Mouse (Mus musculus): Measurements from ENCODE around the gene Ovol3. TPM values are rescaled to one million over a fixed set of nuclear protein-coding genes. Genes with fewer than 3 reads are reported as not detected.
"Not testable (repeated sequence)": the region's sequence is repeated elsewhere in the genome, so short reads cannot be mapped to it uniquely, and the experiment has no call there.

Ovol3 gene
- polyA plus RNA-seq, 1 experiment from 2014 or later = not detected

DNA sequence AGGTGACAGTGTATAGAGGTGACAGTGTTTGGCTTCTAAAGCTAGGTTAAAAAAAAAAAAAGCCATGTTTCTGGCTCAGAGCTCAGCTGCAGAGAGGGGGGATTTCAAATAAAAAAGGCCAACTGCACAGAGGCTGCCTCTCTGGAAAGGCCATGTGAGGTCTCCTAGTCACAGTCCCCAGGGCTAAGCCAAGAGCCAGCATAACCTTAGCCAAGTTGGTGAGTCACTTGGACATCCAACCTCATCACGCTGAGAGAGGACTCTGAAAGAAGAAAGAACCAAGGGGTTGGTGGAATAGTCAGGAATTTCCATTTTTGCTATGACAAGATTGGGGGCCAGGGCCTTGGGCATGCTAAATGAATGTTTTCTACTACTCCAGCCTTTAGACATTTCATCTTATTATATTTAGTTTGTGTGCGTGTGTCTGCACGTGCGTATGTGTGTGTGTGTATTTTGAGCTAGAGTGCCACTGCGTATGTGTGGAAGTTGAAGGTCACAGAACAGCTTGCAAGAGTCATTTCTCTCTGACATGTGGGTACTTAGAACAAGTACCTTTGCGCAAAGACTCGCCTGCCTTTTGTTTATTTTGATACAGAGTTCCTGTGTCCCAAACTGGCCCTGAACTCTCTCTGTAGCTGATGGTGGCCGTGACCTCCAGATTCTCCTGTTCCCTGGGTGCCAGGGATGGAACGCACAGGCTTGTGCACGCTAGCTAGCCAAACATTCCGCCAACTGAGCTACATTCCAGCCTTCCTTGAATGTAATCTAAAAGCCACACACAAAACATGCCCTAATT, 32.4 kb downstream of the Ovol3 start:
- Histone ChIP-seq H3K27me3 (ENCODE audit: control insufficient read depth, insufficient read depth, low read length) (no peaks in the 10 kb centered on the region), H3K36me3 (ENCODE audit: control insufficient read depth, insufficient read depth, low read length) (no peaks in the 10 kb centered on the region), H3K9ac (ENCODE audit: low read depth, low read length) (no peak overlapping the region), H3K27ac (ENCODE audit: low read depth, low read length) (no peak overlapping the region), H3K4me2 (replicated peaks; ENCODE audit: low read depth, low read length) (no peak overlapping the region), H3K4me3 (ENCODE audit: low read depth, low read length) (no peak overlapping the region), H3K9me3 (ENCODE audit: control insufficient read depth, low read length) (no peaks in the 10 kb centered on the region), H3K4me1 (replicated peaks; ENCODE audit: control insufficient read depth, insufficient read depth, low read length) (no peaks in the 10 kb centered on the region; the same call in 1 of the 2 replicates)
- ATAC-seq (ENCODE audit: low FRiP score) (no peak), DNase-seq (ENCODE audit: low spot score) (no peak)
- 84% methylated on average over 11 of the region's 11 CpGs for WGBS

DNA sequence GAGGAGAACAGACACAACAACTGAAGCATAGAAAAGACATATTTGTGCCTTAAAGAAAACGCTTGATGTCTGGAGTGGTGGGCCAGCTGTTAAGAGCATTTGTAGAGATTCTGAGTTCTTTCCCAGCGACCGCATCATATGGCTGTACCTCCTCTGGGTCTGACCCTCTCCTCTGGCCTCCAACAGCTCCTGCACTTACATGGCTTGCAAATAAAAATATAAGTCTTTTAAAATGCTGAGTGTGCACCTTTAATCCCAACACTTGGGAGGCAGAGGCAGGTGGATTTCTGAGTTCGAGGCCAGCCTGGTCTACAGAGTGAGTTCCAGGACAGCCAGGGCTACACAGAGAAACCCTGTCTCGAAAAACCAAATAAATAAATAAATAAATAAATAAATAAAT, 34.9 kb downstream of the Ovol3 start:
- H3K27me3 ChIP-seq (ENCODE audit: control insufficient read depth, insufficient read depth, low read length); H3K4me1 ChIP-seq (replicated peaks; ENCODE audit: control insufficient read depth, insufficient read depth, low read length): not testable (repeated sequence)
- 94% methylated on average over 5 of the region's 5 CpGs for WGBS

DNA sequence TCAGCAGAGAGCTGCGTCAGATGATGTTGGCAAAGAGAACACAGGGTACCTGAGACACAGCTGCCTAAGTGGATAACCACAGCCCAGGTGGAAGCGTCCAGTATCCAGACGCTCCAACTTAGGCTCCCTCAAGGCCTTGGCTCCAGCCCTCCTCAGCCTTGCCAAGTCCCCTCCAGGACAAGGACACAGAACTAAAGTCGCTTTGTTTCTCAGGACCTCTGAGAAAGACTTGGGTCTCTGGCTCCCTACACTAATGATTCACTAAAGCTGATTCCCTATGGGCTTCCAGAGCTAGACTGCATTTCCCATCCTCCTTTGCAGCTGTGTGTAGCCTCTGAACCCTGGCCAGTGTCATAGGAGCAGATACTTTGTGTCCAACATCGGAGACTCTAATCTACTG, 35.3 kb downstream of the Ovol3 start:
- no peak overlapping the region for H3K4me2 ChIP-seq (replicated peaks; ENCODE audit: low read depth, low read length)
- H3K36me3 ChIP-seq (ENCODE audit: control insufficient read depth, insufficient read depth, low read length) = no peaks in the 10 kb centered on the region
- H3K4me3 ChIP-seq (ENCODE audit: low read depth, low read length) = no peak overlapping the region
- WGBS = 80% methylated on average over 5 of the region's 5 CpGs
- ATAC-seq (ENCODE audit: low FRiP score) (no peak), DNase-seq (ENCODE audit: low spot score) (no peak)
- no peak overlapping the region for H3K27ac ChIP-seq (ENCODE audit: low read depth, low read length)
- no peaks in the 10 kb centered on the region; the same call in 1 of the 2 replicates for H3K4me1 ChIP-seq (replicated peaks; ENCODE audit: control insufficient read depth, insufficient read depth, low read length)
- no peak overlapping the region for H3K9ac ChIP-seq (ENCODE audit: low read depth, low read length)
- H3K9me3 ChIP-seq (ENCODE audit: control insufficient read depth, low read length) = no peaks in the 10 kb centered on the region
- no peaks in the 10 kb centered on the region for H3K27me3 ChIP-seq (ENCODE audit: control insufficient read depth, insufficient read depth, low read length)

More for the DNA sequence above, 34.9 kb downstream of the Ovol3 start:
- H3K4me2 ChIP-seq (replicated peaks; ENCODE audit: low read depth, low read length); DNase-seq (ENCODE audit: low spot score); H3K9ac ChIP-seq (ENCODE audit: low read depth, low read length); H3K27ac ChIP-seq (ENCODE audit: low read depth, low read length); H3K36me3 ChIP-seq (ENCODE audit: control insufficient read depth, insufficient read depth, low read length); ATAC-seq (ENCODE audit: low FRiP score); H3K4me3 ChIP-seq (ENCODE audit: low read depth, low read length); H3K9me3 ChIP-seq (ENCODE audit: control insufficient read depth, low read length): not testable (repeated sequence)

DNA sequence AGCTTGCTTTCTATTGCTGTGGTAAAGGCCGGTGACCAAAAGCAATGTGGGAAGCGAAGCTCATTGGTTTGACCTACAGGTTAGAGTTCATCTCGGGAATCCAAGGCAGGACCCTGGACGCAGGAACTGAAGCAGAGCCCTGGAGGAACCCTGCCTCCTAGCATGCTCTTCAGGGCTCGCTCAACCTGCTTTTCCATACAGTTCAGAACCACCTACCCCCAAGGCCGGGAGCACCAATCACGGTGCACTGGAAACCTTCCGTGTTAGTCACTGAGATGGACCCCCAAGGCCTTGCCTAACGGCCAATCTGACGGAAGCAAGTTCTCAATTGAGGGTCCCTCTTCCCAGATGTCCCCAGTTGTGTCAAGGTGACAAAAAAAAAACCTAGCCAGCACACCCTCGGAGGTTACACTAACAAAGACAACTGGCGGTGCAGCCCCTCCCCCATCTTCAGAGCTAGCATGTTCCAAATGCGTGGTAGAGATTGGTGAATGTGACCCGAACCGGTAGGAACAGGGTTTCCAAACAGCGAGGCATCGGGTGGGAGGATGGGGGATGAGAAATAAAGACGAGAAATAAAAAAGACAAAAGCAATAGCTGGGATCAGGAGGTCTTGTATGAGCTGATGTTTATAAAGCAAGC, 35.9 kb downstream of the Ovol3 start:
- Histone ChIP-seq H3K36me3 (ENCODE audit: control insufficient read depth, insufficient read depth, low read length) (no peaks in the 10 kb centered on the region), H3K4me2 (replicated peaks; ENCODE audit: low read depth, low read length) (no peak overlapping the region), H3K4me1 (replicated peaks; ENCODE audit: control insufficient read depth, insufficient read depth, low read length) (no peaks in the 10 kb centered on the region; the same call in 1 of the 2 replicates), H3K27me3 (ENCODE audit: control insufficient read depth, insufficient read depth, low read length) (no peaks in the 10 kb centered on the region), H3K9ac (ENCODE audit: low read depth, low read length) (no peak overlapping the region), H3K27ac (ENCODE audit: low read depth, low read length) (no peak overlapping the region), H3K4me3 (ENCODE audit: low read depth, low read length) (no peak overlapping the region), H3K9me3 (ENCODE audit: control insufficient read depth, low read length) (no peaks in the 10 kb centered on the region)
- ATAC-seq (ENCODE audit: low FRiP score) = no peak
- no peak for DNase-seq (ENCODE audit: low spot score)
- WGBS = 81% methylated on average over 18 of the region's 18 CpGs

DNA sequence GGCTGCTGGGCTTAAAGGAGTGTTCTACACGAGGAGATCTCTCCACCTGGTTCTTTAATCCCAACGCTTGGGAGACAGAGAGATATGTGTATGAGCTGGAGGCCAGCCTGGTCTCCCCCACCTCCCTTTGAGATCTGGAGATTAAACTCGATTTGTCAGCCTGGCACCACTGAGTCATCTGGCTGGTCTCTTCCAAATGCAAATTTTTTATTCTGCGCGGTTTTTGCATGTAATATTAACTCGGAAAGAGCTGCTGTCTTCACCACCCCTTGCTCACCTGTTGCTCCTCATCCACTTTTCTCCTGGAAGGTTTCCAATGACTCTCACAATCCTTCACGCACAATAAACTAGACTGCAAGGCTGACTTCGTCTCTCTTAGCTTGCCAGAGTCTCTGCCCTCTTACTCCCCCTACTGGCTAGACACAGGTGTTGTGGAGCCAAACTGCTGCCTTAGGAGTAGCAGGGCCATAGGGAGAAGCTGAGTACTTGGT, 37.0 kb downstream of the Ovol3 start, which contains the start of gene Capns1:
TSS of gene Capns1 (minus strand) at position 331 of the 491 bp plus-strand sequence.
- Histone ChIP-seq H3K36me3 (ENCODE audit: control insufficient read depth, insufficient read depth, low read length) (no peaks in the 10 kb centered on the region), H3K4me1 (replicated peaks; ENCODE audit: control insufficient read depth, insufficient read depth, low read length) (no peaks in the 10 kb centered on the region; the same call in 1 of the 2 replicates), H3K4me3 (ENCODE audit: low read depth, low read length) (no peak within 1 kb of the TSS), H3K9me3 (ENCODE audit: control insufficient read depth, low read length) (no peaks in the 10 kb centered on the region), H3K27ac (ENCODE audit: low read depth, low read length) (no peak within 1 kb of the TSS), H3K9ac (ENCODE audit: low read depth, low read length) (no peak within 1 kb of the TSS), H3K4me2 (replicated peaks; ENCODE audit: low read depth, low read length) (no peak within 1 kb of the TSS), H3K27me3 (ENCODE audit: control insufficient read depth, insufficient read depth, low read length) (no peaks in the 10 kb centered on the region)
- 12% methylated on average over 8 of the region's 8 CpGs for WGBS
- ATAC-seq (ENCODE audit: low FRiP score) = no peak
- DNase-seq (ENCODE audit: low spot score) = peak; percentile 85

DNA sequence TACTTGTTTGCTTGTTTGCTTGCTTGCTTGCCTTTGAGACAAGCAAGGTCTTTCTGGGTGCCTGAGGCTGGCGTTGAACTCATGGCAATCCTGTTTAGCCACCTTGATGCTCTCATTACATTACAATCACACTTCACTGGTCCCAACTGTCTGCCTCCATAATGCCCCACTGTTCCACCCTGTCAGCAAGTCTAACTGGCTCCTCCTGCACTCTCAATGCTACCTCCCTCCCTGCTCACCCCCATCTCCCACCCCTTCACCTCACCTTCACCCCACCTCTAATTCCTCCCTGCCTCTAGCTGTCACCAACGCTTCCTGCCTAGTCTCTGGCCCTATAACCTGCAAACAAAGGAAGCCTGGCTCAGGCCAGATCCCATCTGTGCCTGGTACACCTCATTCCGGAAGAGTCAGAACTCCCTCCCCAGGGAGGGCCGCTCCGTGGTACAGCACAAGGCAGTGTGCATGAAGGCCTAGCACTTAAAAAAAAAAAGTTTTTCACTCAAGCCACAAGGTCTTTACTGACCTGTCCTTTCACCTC, 37.9 kb downstream of the Ovol3 start:
- no peaks in the 10 kb centered on the region for H3K9me3 ChIP-seq (ENCODE audit: control insufficient read depth, low read length)
- H3K27ac ChIP-seq (ENCODE audit: low read depth, low read length) = no peak overlapping the region
- H3K4me2 ChIP-seq (replicated peaks; ENCODE audit: low read depth, low read length) = no peak overlapping the region
- H3K4me3 ChIP-seq (ENCODE audit: low read depth, low read length) = no peak overlapping the region
- DNase-seq (ENCODE audit: low spot score) (no peak), ATAC-seq (ENCODE audit: low FRiP score) (no peak)
- WGBS = 68% methylated on average over 5 of the region's 5 CpGs
- H3K27me3 ChIP-seq (ENCODE audit: control insufficient read depth, insufficient read depth, low read length) = no peaks in the 10 kb centered on the region
- no peak overlapping the region for H3K9ac ChIP-seq (ENCODE audit: low read depth, low read length)
- H3K36me3 ChIP-seq (ENCODE audit: control insufficient read depth, insufficient read depth, low read length) = no peaks in the 10 kb centered on the region
- peaks cover 2% of the 10 kb centered on the region; the same call in 1 of the 2 replicates for H3K4me1 ChIP-seq (replicated peaks; ENCODE audit: control insufficient read depth, insufficient read depth, low read length)

DNA sequence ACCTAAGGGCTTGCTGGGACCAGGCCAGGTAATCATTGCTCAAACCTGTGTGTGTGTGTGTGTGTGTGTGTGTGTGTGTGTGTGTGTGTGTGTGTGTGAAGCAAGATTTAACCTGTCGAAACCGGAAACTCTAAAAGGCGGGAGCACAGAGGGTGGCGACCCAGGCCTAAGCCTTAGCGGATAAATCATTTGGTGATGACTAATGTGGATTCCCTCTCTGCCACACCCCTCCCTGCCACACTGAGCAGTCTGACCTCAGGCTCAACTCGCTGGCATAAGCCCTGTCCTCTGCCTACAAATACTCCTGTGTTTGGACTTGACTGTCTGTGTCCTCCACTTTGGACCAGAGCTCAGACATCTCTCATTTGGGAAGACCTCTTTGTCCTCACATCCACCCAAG, 39.4 kb downstream of the Ovol3 start:
- Histone ChIP-seq H3K9me3 (ENCODE audit: control insufficient read depth, low read length) (no peaks in the 10 kb centered on the region), H3K4me2 (replicated peaks; ENCODE audit: low read depth, low read length) (no peak overlapping the region), H3K9ac (ENCODE audit: low read depth, low read length) (no peak overlapping the region), H3K27me3 (ENCODE audit: control insufficient read depth, insufficient read depth, low read length) (no peaks in the 10 kb centered on the region), H3K36me3 (ENCODE audit: control insufficient read depth, insufficient read depth, low read length) (no peaks in the 10 kb centered on the region), H3K4me3 (ENCODE audit: low read depth, low read length) (no peak overlapping the region), H3K27ac (ENCODE audit: low read depth, low read length) (no peak overlapping the region), H3K4me1 (replicated peaks; ENCODE audit: control insufficient read depth, insufficient read depth, low read length) (peaks cover 2% of the 10 kb centered on the region; the same call in 1 of the 2 replicates)
- 88% methylated on average over 6 of the region's 6 CpGs for WGBS
- no peak for DNase-seq (ENCODE audit: low spot score)
- ATAC-seq (ENCODE audit: low FRiP score) = no peak

DNA sequence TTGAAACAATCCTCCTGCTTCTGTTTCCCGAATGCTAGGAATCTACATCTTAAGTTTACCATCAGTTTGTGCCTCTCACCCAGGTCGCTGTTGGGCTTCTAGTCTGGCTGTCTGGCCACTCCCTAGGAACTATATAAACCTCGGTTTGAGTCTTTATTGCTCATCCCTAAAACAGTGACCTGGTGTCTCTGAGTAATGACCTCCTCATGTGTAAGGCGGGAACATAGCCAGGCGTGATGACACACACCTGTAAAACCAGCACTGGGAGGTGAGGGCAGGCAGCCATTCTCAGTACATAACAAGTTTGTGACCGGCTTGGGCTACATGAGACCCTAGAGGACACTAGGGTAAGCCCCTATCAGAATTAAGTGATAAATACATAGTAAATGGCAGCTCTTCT, 40.1 kb downstream of the Ovol3 start:
- ATAC-seq (ENCODE audit: low FRiP score) = no peak
- no peak overlapping the region for H3K9ac ChIP-seq (ENCODE audit: low read depth, low read length)
- H3K4me3 ChIP-seq (ENCODE audit: low read depth, low read length) = no peak overlapping the region
- 79% methylated on average over 6 of the region's 6 CpGs for WGBS
- no peak overlapping the region for H3K27ac ChIP-seq (ENCODE audit: low read depth, low read length)
- H3K4me2 ChIP-seq (replicated peaks; ENCODE audit: low read depth, low read length) = no peak overlapping the region
- H3K9me3 ChIP-seq (ENCODE audit: control insufficient read depth, low read length) = no peaks in the 10 kb centered on the region
- H3K27me3 ChIP-seq (ENCODE audit: control insufficient read depth, insufficient read depth, low read length) = no peaks in the 10 kb centered on the region
- peaks cover 2% of the 10 kb centered on the region; the same call in 1 of the 2 replicates for H3K4me1 ChIP-seq (replicated peaks; ENCODE audit: control insufficient read depth, insufficient read depth, low read length)
- DNase-seq (ENCODE audit: low spot score) = no peak
- no peaks in the 10 kb centered on the region for H3K36me3 ChIP-seq (ENCODE audit: control insufficient read depth, insufficient read depth, low read length)

Measured in hindbrain, embryonic 11.5 days (tissue).